In the genomic region with DNA sequence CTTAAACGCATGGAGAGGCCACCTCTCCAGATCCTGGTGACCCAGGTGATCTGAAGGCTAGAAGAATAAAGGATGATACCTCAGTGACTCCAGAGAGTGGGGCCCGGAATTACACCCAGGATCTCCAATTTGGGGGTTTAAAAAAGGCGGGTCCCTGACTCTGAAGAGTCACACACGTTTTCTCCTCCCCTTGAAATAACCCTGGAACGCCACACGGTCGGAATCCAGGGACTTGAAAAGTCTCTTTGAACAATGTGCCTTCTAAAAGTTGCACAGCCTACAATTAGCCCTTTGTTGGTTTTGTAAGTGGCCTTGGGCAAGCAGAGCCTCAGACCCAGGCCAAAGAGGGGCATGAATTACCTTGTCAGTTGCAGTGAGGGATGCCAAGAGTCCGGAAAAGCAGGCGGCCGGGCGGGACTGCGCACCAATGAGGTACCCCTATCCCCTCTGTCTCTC, we compare ENCODE assay signal across 8 mouse cellular contexts. TPM values are rescaled to one million over a fixed set of nuclear protein-coding genes. Genes with fewer than 3 reads are reported as not detected.
DNase-seq lines count a peak whose midpoint lies in the region; ATAC-seq and TF ChIP-seq lines count a peak whose summit lies in the region.

No protein-coding gene starts in this region.

- peaks cover 3% of the 10 kb centered on the region for H3K4me1 ChIP-seq in neural tube, embryonic 11.5 days (ENCODE audit: control insufficient read depth, insufficient read depth, low read length)
- peaks cover 16% of the 10 kb centered on the region for H3K4me1 ChIP-seq in limb, embryonic 13.5 days
- peaks cover 4% of the 10 kb centered on the region; the same call in 1 of the 2 replicates for H3K4me1 ChIP-seq in stomach, postnatal 0 days (replicated peaks; ENCODE audit: control insufficient read depth, insufficient read depth)

- ATAC-seq in neural tube, embryonic 11.5 days (ENCODE audit: insufficient read depth, low FRiP score, low TSS enrichment): no peak; the same call in 1 of the 2 replicates
- ATAC-seq in limb, embryonic 13.5 days (ENCODE audit: low FRiP score, low read depth): no peak
- ATAC-seq in stomach, postnatal 0 days (ENCODE audit: low FRiP score, low TSS enrichment): no peak

- H3K27ac ChIP-seq in neural tube, embryonic 11.5 days (ENCODE audit: low read depth, low read length): no peak overlapping the region
- H3K27ac ChIP-seq in limb, embryonic 13.5 days: peak overlapping the region; percentile 91
- peak overlapping the region; percentile 95 for H3K27ac ChIP-seq in stomach, postnatal 0 days (replicated peaks)

- H3K27me3 ChIP-seq in neural tube, embryonic 11.5 days (ENCODE audit: control insufficient read depth, insufficient read depth, low read length): no peaks in the 10 kb centered on the region
- H3K27me3 ChIP-seq in limb, embryonic 13.5 days: peaks cover 4% of the 10 kb centered on the region; the same call in 1 of the 2 replicates
- H3K27me3 ChIP-seq in stomach, postnatal 0 days (ENCODE audit: control insufficient read depth, insufficient read depth, low read length): no peaks in the 10 kb centered on the region

- peak overlapping the region; percentile 55 for H3K4me2 ChIP-seq in neural tube, embryonic 11.5 days (ENCODE audit: low read depth)
- H3K4me2 ChIP-seq in limb, embryonic 13.5 days (replicated peaks): peak overlapping the region; percentile 92
- H3K4me2 ChIP-seq in stomach, postnatal 0 days (replicated peaks; ENCODE audit: low read depth): peak overlapping the region; percentile 81

- no peak for TF ChIP-seq CTCF in stomach, postnatal 0 days (IDR thresholded peaks at IDR 0.05; ENCODE audit: low read depth)

- WGBS in neural tube, embryonic 11.5 days: 0% methylated on average over 12 of the region's 12 CpGs
- WGBS in limb, embryonic 13.5 days: 0% methylated on average over 12 of the region's 12 CpGs
- WGBS in stomach, postnatal 0 days: under 1% methylated on average over 12 of the region's 12 CpGs

- H3K9ac ChIP-seq in neural tube, embryonic 11.5 days (ENCODE audit: low read length): peak overlapping the region; percentile 68
- peak overlapping the region; percentile 85 for H3K9ac ChIP-seq in limb, embryonic 13.5 days
- peak overlapping the region; percentile 86 for H3K9ac ChIP-seq in stomach, postnatal 0 days (ENCODE audit: low read length)

- no peaks in the 10 kb centered on the region for H3K36me3 ChIP-seq in neural tube, embryonic 11.5 days (ENCODE audit: control insufficient read depth, insufficient read depth, low read length)
- H3K36me3 ChIP-seq in limb, embryonic 13.5 days: no peaks in the 10 kb centered on the region
- H3K36me3 ChIP-seq in stomach, postnatal 0 days (ENCODE audit: control insufficient read depth, insufficient read depth, low read length): no peaks in the 10 kb centered on the region

- TF ChIP-seq EP300 in stomach, postnatal 0 days (optimal IDR thresholded peaks at IDR 0.05): no peak

- H3K4me3 ChIP-seq in neural tube, embryonic 11.5 days (ENCODE audit: low read depth, low read length): peak overlapping the region; percentile 56
- H3K4me3 ChIP-seq in limb, embryonic 13.5 days: peak overlapping the region; percentile 72
- peak overlapping the region; percentile 75 for H3K4me3 ChIP-seq in stomach, postnatal 0 days (ENCODE audit: low read depth, low read length)

- peak; percentile 36 for DNase-seq in cerebellum, adult 11-12 months
- DNase-seq in cerebellum, postnatal 4 days (ENCODE audit: low spot score in 2 of 2): no peak
- DNase-seq in neural tube, embryonic 11.5 days (ENCODE audit: low spot score): no peak
- DNase-seq in neural tube, embryonic 10.5 days (ENCODE audit: extremely low spot score, low spot score): no peak
- DNase-seq in stomach, postnatal 0 days (ENCODE audit: low spot score): no peak
- DNase-seq in B cell, adult 2 months: no peak
- DNase-seq in retina, embryonic 14.5 days (ENCODE audit: low spot score): no peak

- no peaks in the 10 kb centered on the region for H3K9me3 ChIP-seq in neural tube, embryonic 11.5 days (ENCODE audit: control insufficient read depth, low read length)
- no peaks in the 10 kb centered on the region for H3K9me3 ChIP-seq in limb, embryonic 13.5 days
- no peaks in the 10 kb centered on the region for H3K9me3 ChIP-seq in stomach, postnatal 0 days (ENCODE audit: control insufficient read depth, low read length)

RNA-seq across cellular contexts. Expression of a gene that starts 1.4 kb away (rescaled TPM):
- 46.4 and 47.4 TPM in 2 replicates for polyA plus RNA-seq in neural tube, embryonic 11.5 days (2014; fragmentation: Nextera tagmentation; extraction: Ambion mirVana)
- polyA plus RNA-seq in limb, embryonic 13.5 days (2015; fragmentation: Nextera tagmentation; extraction: Ambion mirVana): 89.9 and 90.2 TPM in 2 replicates
- 33.8 and 40.4 TPM in 2 replicates for polyA plus RNA-seq in stomach, postnatal 0 days (2015; fragmentation: Nextera tagmentation; extraction: Ambion mirVana)
